Mouse (Mus musculus) ES-Bruce4 (cell line): ENCODE measurements around the gene Cisd3. TPM values are rescaled to one million over a fixed set of nuclear protein-coding genes. Genes with fewer than 3 reads are reported as not detected.
"Not testable (repeated sequence)": the region's sequence is repeated elsewhere in the genome, so short reads cannot be mapped to it uniquely, and the experiment has no call there.

Experiments used
- H3K27ac ChIP-seq: 2 replicates; pipeline ENCODE4 v1.5.1; 2012; ENCODE audit warnings: low read length, inconsistent platforms; ENCODE audit not compliant: insufficient read depth
- H3K27me3 ChIP-seq: 2 replicates; pipeline ENCODE4 v1.6.1; 2012; ENCODE audit warnings: mild to moderate bottlenecking, low read length, inconsistent platforms; ENCODE audit not compliant: control insufficient read depth, poor library complexity, insufficient read depth, severe bottlenecking
- H3K36me3 ChIP-seq: 2 replicates; pipeline ENCODE4 v1.6.1; 2012; ENCODE audit warnings: inconsistent platforms, mild to moderate bottlenecking, low read length, moderate library complexity; ENCODE audit not compliant: control insufficient read depth, poor library complexity, insufficient read depth, severe bottlenecking
- H3K4me1 ChIP-seq: one replicate; pipeline ENCODE4 v1.8.1; 2011; ENCODE audit warnings: low read length; ENCODE audit not compliant: control insufficient read depth, insufficient read depth
- H3K4me3 ChIP-seq: 2 replicates; pipeline ENCODE4 v1.5.1; 2011; ENCODE audit warnings: low read depth, mild to moderate bottlenecking, low read length
- H3K9ac ChIP-seq: 2 replicates; pipeline ENCODE4 v1.6.1; 2012; ENCODE audit warnings: low read depth, mild to moderate bottlenecking, inconsistent platforms; ENCODE audit not compliant: poor library complexity, severe bottlenecking
- H3K9me3 ChIP-seq: replicated peaks from 2 replicates; pipeline ENCODE4 v1.6.1; 2012; ENCODE audit warnings: mild to moderate bottlenecking, low read length, inconsistent platforms; ENCODE audit not compliant: control insufficient read depth, poor library complexity, insufficient read depth, severe bottlenecking
- CTCF ChIP-seq: IDR thresholded peaks from one replicate; pipeline ENCODE4 v1.8.1; 2011; ENCODE audit warnings: low read depth, low read length
- EP300 ChIP-seq: IDR thresholded peaks from 2 replicates; pipeline ENCODE4 v1.6.1; 2011; ENCODE audit warnings: low read depth, low read length; ENCODE audit not compliant: insufficient read depth
- POLR2A ChIP-seq: IDR thresholded peaks from one replicate; pipeline ENCODE4 v1.8.1; 2011; ENCODE audit warnings: low read length; ENCODE audit not compliant: insufficient read depth
- polyA plus RNA-seq: library from polyadenylated mRNA; stranded (reverse); fragments of >200 nt; gene quantifications from 2 replicates; pipeline ENCODE4 v1.2.4, GENCODE M21; 2011; ENCODE audit warnings: low read depth; ENCODE audit not compliant: missing spikeins, insufficient read depth, insufficient read length

Gene Cisd3
- polyA plus RNA-seq, 1 experiment = 62.3 TPM

GRCm38 (mm10) chr11:97728730-97729129, 43.1 kb downstream of the Cisd3 start:
- Histone ChIP-seq H3K36me3 (peaks cover 24% of the 10 kb centered on the region), H3K27me3 (no peaks in the 10 kb centered on the region), H3K9ac (no peak overlapping the region), H3K4me1 (peaks cover 5% of the 10 kb centered on the region), H3K9me3 (no peaks in the 10 kb centered on the region), H3K27ac (no peak overlapping the region), H3K4me3 (no peak overlapping the region)
- TF ChIP-seq CTCF (no peak), POLR2A (no peak), EP300 (no peak)

GRCm38 (mm10) chr11:97733689-97734088, 48.1 kb downstream of the Cisd3 start:
- Histone ChIP-seq H3K36me3 (peaks cover 7% of the 10 kb centered on the region; the same call in 1 of the 2 replicates), H3K27ac (no peak overlapping the region), H3K9ac (no peak overlapping the region), H3K4me3 (no peak overlapping the region), H3K9me3 (no peaks in the 10 kb centered on the region), H3K4me1 (peaks cover 5% of the 10 kb centered on the region), H3K27me3 (no peaks in the 10 kb centered on the region)
- no peak for TF ChIP-seq POLR2A
- no peak for TF ChIP-seq EP300
- TF ChIP-seq CTCF = no peak

- not testable (repeated sequence) for H3K27me3 ChIP-seq, H3K9ac ChIP-seq, H3K36me3 ChIP-seq, H3K9me3 ChIP-seq, H3K4me3 ChIP-seq, H3K27ac ChIP-seq, H3K4me1 ChIP-seq
Measured at GRCm38 (mm10) chr11:97734810-97735209, 49.2 kb downstream of the Cisd3 start.

- Histone ChIP-seq H3K36me3 (peaks cover 2% of the 10 kb centered on the region; the same call in 1 of the 2 replicates), H3K27ac (no peak overlapping the region), H3K27me3 (no peaks in the 10 kb centered on the region), H3K4me3 (no peak overlapping the region), H3K4me1 (peaks cover 5% of the 10 kb centered on the region), H3K9ac (no peak overlapping the region), H3K9me3 (no peaks in the 10 kb centered on the region)
- TF ChIP-seq POLR2A = no peak
- TF ChIP-seq EP300 = no peak
- TF ChIP-seq CTCF = no peak
Measured at GRCm38 (mm10) chr11:97736645-97737044, 51.0 kb downstream of the Cisd3 start.

- TF ChIP-seq CTCF (no peak), EP300 (no peak), POLR2A (no peak)
- Histone ChIP-seq H3K27ac (no peak overlapping the region), H3K9ac (no peak overlapping the region), H3K4me1 (peaks cover 6% of the 10 kb centered on the region), H3K27me3 (no peaks in the 10 kb centered on the region), H3K36me3 (no peaks in the 10 kb centered on the region), H3K9me3 (no peaks in the 10 kb centered on the region), H3K4me3 (no peak overlapping the region)
Measured at GRCm38 (mm10) chr11:97737600-97737999, 52.0 kb downstream of the Cisd3 start.

Other genes starting within 250 kb of the Cisd3 start
- gene 4933428G20Rik, start 185.5 kb upstream of the Cisd3 start, polyA plus RNA-seq = not detected in 2 replicates
- 7.7 and 8.3 TPM in 2 replicates for gene Srcin1, start 109.6 kb upstream of the Cisd3 start, polyA plus RNA-seq
- gene Epop, start 56.1 kb upstream of the Cisd3 start, polyA plus RNA-seq = 39.3 and 44.1 TPM in 2 replicates
- gene Mllt6, start 22.4 kb upstream of the Cisd3 start, polyA plus RNA-seq = 23.7 and 25.2 TPM in 2 replicates
- 74.6 and 84.0 TPM in 2 replicates for gene Pcgf2, start 14.7 kb downstream of the Cisd3 start, polyA plus RNA-seq
- 296 and 332 TPM in 2 replicates for gene Psmb3, start 17.6 kb downstream of the Cisd3 start, polyA plus RNA-seq
- 35.0 and 36.6 TPM in 2 replicates for gene Pip4k2b, start 58.9 kb downstream of the Cisd3 start, polyA plus RNA-seq
- gene Cwc25, start 80.7 kb downstream of the Cisd3 start, polyA plus RNA-seq = 14.5 and 16.9 TPM in 2 replicates
- 0.99 TPM in 1 of 2 replicates, not detected in the other for gene 1700001P01Rik, start 90.1 kb downstream of the Cisd3 start, polyA plus RNA-seq
- 777 and 842 TPM in 2 replicates for gene Rpl23, start 96.6 kb downstream of the Cisd3 start, polyA plus RNA-seq
- gene Lasp1, start 113.2 kb downstream of the Cisd3 start, polyA plus RNA-seq = 228 and 231 TPM in 2 replicates
- 2.8 and 3.4 TPM in 2 replicates for gene B230217C12Rik, start 155.0 kb downstream of the Cisd3 start, polyA plus RNA-seq
- gene Fbxo47, start 198.3 kb downstream of the Cisd3 start, polyA plus RNA-seq = 2.5 and 2.8 TPM in 2 replicates